Mouse (Mus musculus) kidney, embryonic 16.5 days (tissue): ENCODE measurements around the gene Ly86. TPM values are rescaled to one million over a fixed set of nuclear protein-coding genes. Genes with fewer than 3 reads are reported as not detected.

ENCODE experiments used
- ATAC-seq: fragments of 200-750 bp; cut with Nextera tagmentation; 2 replicates; pipeline ENCODE4 v1.8.0; 2017; ENCODE audit warnings: moderate TSS enrichment; ENCODE audit not compliant: low FRiP score, low TSS enrichment
- H3K27ac ChIP-seq: fragments of 300-500 bp; sonication (generic); 2 replicates; pipeline ENCODE4 v1.5.1; 2014; ENCODE audit warnings: low read length
- H3K27me3 ChIP-seq: fragments of 300-500 bp; sonication (generic); 2 replicates; pipeline ENCODE4 v1.6.1; 2014; ENCODE audit warnings: low read length, control low read depth, mixed read lengths; ENCODE audit not compliant: insufficient read depth
- H3K36me3 ChIP-seq: fragments of 300-500 bp; sonication (generic); 2 replicates; pipeline ENCODE4 v1.6.1; 2014; ENCODE audit warnings: low read length, control low read depth, mixed read lengths; ENCODE audit not compliant: insufficient read depth
- H3K4me1 ChIP-seq: fragments of 300-500 bp; sonication (generic); 2 replicates; pipeline ENCODE4 v1.6.1; 2014; ENCODE audit warnings: low read length, control low read depth, mixed read lengths; ENCODE audit not compliant: insufficient read depth
- H3K4me2 ChIP-seq: fragments of 300-500 bp; sonication (generic); replicated peaks from 2 replicates; pipeline ENCODE4 v1.6.1; 2014; ENCODE audit warnings: low read depth, low read length
- H3K4me3 ChIP-seq: fragments of 300-500 bp; sonication (generic); 2 replicates; pipeline ENCODE4 v1.5.1; 2014; ENCODE audit warnings: mild to moderate bottlenecking, low read length
- H3K9ac ChIP-seq: fragments of 300-500 bp; sonication (generic); replicated peaks from 2 replicates; pipeline ENCODE4 v1.6.1; 2014; ENCODE audit warnings: low read length
- H3K9me3 ChIP-seq: fragments of 300-500 bp; sonication (generic); 2 replicates; pipeline ENCODE4 v1.6.1; 2016; ENCODE audit warnings: low read length, control low read depth
- WGBS: fragments of 180-500 bp; shearing (Covaris S2); extraction: QIAGEN DNeasy Blood & Tissue Kit; methylation state at CpG from one replicate; pipeline ENCODE4 v1.1.7; 2014; 5-methylcytosine and 5-hydroxymethylcytosine counted together
- polyA plus RNA-seq: library from polyadenylated mRNA; unstranded; fragments of >200 nt; fragmentation: Nextera tagmentation; extraction: Ambion mirVana; gene quantifications from 2 replicates; pipeline ENCODE4 v1.2.1, GENCODE M21; 2015

Gene Ly86
- polyA plus RNA-seq, 1 experiment from 2014 or later: 5.0 TPM

GRCm38 (mm10) chr13:37376411-37376810 is 31.4 kb downstream of the Ly86 start:
- 78% methylated on average over 5 of the region's 5 CpGs for WGBS
- H3K9ac ChIP-seq: no peak overlapping the region
- H3K9me3 ChIP-seq: no peaks in the 10 kb centered on the region
- no peak for ATAC-seq
- no peaks in the 10 kb centered on the region for H3K27me3 ChIP-seq
- H3K4me3 ChIP-seq: no peak overlapping the region
- no peaks in the 10 kb centered on the region for H3K36me3 ChIP-seq
- H3K27ac ChIP-seq: no peak overlapping the region
- H3K4me2 ChIP-seq: no peak overlapping the region
- no peaks in the 10 kb centered on the region for H3K4me1 ChIP-seq

- H3K9ac ChIP-seq: no peak overlapping the region
- H3K9me3 ChIP-seq: no peaks in the 10 kb centered on the region
- H3K4me2 ChIP-seq: no peak overlapping the region
- ATAC-seq: no peak
- H3K27me3 ChIP-seq: no peaks in the 10 kb centered on the region
- no peak overlapping the region for H3K27ac ChIP-seq
- no peak overlapping the region for H3K4me3 ChIP-seq
- no peaks in the 10 kb centered on the region for H3K4me1 ChIP-seq
- WGBS: 59% methylated on average over 9 of the region's 9 CpGs
- H3K36me3 ChIP-seq: no peaks in the 10 kb centered on the region
Measured at GRCm38 (mm10) chr13:37388222-37389202, 43.5 kb downstream of the Ly86 start.

GRCm38 (mm10) chr13:37389296-37389695 is 44.3 kb downstream of the Ly86 start:
- Histone ChIP-seq H3K4me3 (no peak overlapping the region), H3K9ac (no peak overlapping the region), H3K4me1 (no peaks in the 10 kb centered on the region), H3K4me2 (no peak overlapping the region), H3K27ac (no peak overlapping the region), H3K36me3 (no peaks in the 10 kb centered on the region), H3K9me3 (no peaks in the 10 kb centered on the region), H3K27me3 (no peaks in the 10 kb centered on the region)
- no peak for ATAC-seq
- whole genome bisulfite sequencing: 56% methylated on average over 5 of the region's 5 CpGs

- no peak overlapping the region for H3K27ac ChIP-seq
- no peak overlapping the region for H3K4me2 ChIP-seq
- H3K9me3 ChIP-seq: no peaks in the 10 kb centered on the region
- WGBS: 77% methylated on average over 4 of the region's 4 CpGs
- H3K36me3 ChIP-seq: no peaks in the 10 kb centered on the region
- no peak overlapping the region for H3K9ac ChIP-seq
- H3K4me3 ChIP-seq: no peak overlapping the region
- H3K27me3 ChIP-seq: no peaks in the 10 kb centered on the region
- ATAC-seq: no peak
- no peaks in the 10 kb centered on the region for H3K4me1 ChIP-seq
Measured at GRCm38 (mm10) chr13:37398791-37399190, 53.8 kb downstream of the Ly86 start.

- no peak for ATAC-seq
- Histone ChIP-seq H3K9ac (no peak overlapping the region), H3K36me3 (no peaks in the 10 kb centered on the region), H3K27me3 (no peaks in the 10 kb centered on the region), H3K4me1 (no peaks in the 10 kb centered on the region), H3K4me3 (no peak overlapping the region), H3K4me2 (no peak overlapping the region), H3K9me3 (no peaks in the 10 kb centered on the region), H3K27ac (no peak overlapping the region)
- 91% methylated on average over 8 of the region's 8 CpGs for WGBS
Measured at GRCm38 (mm10) chr13:37399340-37399739, 54.3 kb downstream of the Ly86 start.

GRCm38 (mm10) chr13:37402421-37402820 is 57.4 kb downstream of the Ly86 start:
- Histone ChIP-seq H3K27ac (no peak overlapping the region), H3K36me3 (no peaks in the 10 kb centered on the region), H3K9me3 (no peaks in the 10 kb centered on the region), H3K27me3 (no peaks in the 10 kb centered on the region), H3K9ac (no peak overlapping the region), H3K4me2 (no peak overlapping the region), H3K4me1 (no peaks in the 10 kb centered on the region), H3K4me3 (no peak overlapping the region)
- ATAC-seq: no peak
- WGBS: 49% methylated on average over 3 of the region's 3 CpGs

GRCm38 (mm10) chr13:37403708-37404107 is 58.7 kb downstream of the Ly86 start:
- ATAC-seq: no peak
- 83% methylated on average over 2 of the region's 2 CpGs for WGBS
- H3K4me1 ChIP-seq: no peaks in the 10 kb centered on the region

GRCm38 (mm10) chr13:37415696-37416095 is 70.7 kb downstream of the Ly86 start:
- H3K36me3 ChIP-seq: no peaks in the 10 kb centered on the region
- ATAC-seq: no peak
- H3K27ac ChIP-seq: no peak overlapping the region
- 96% methylated on average over 1 of the region's 1 CpGs for WGBS
- H3K4me3 ChIP-seq: no peak overlapping the region
- H3K9me3 ChIP-seq: no peaks in the 10 kb centered on the region
- H3K4me1 ChIP-seq: no peaks in the 10 kb centered on the region
- no peak overlapping the region for H3K4me2 ChIP-seq
- no peak overlapping the region for H3K9ac ChIP-seq
- no peaks in the 10 kb centered on the region for H3K27me3 ChIP-seq

More at GRCm38 (mm10) chr13:37403708-37404107, 58.7 kb downstream of the Ly86 start:
- H3K9ac ChIP-seq: no peak overlapping the region
- no peaks in the 10 kb centered on the region for H3K27me3 ChIP-seq
- H3K9me3 ChIP-seq: no peaks in the 10 kb centered on the region
- no peak overlapping the region for H3K27ac ChIP-seq
- H3K36me3 ChIP-seq: no peaks in the 10 kb centered on the region
- no peak overlapping the region for H3K4me3 ChIP-seq
- no peak overlapping the region for H3K4me2 ChIP-seq

- Histone ChIP-seq H3K4me1 (no peaks in the 10 kb centered on the region), H3K36me3 (no peaks in the 10 kb centered on the region), H3K9ac (no peak overlapping the region), H3K9me3 (no peaks in the 10 kb centered on the region; the same call in 1 of the 2 replicates), H3K4me2 (no peak overlapping the region), H3K4me3 (no peak overlapping the region), H3K27ac (no peak overlapping the region), H3K27me3 (no peaks in the 10 kb centered on the region)
- no peak for ATAC-seq
- WGBS: 62% methylated on average over 6 of the region's 6 CpGs
Measured at GRCm38 (mm10) chr13:37423416-37423815, 78.4 kb downstream of the Ly86 start.

GRCm38 (mm10) chr13:37424904-37425303 is 79.9 kb downstream of the Ly86 start:
- H3K9ac ChIP-seq: no peak overlapping the region
- no peaks in the 10 kb centered on the region for H3K27me3 ChIP-seq
- no peak overlapping the region for H3K4me2 ChIP-seq
- H3K36me3 ChIP-seq: no peaks in the 10 kb centered on the region
- H3K4me1 ChIP-seq: no peaks in the 10 kb centered on the region
- ATAC-seq: no peak
- no peaks in the 10 kb centered on the region; the same call in 1 of the 2 replicates for H3K9me3 ChIP-seq
- no peak overlapping the region for H3K4me3 ChIP-seq
- H3K27ac ChIP-seq: no peak overlapping the region
- WGBS: 94% methylated on average over 6 of the region's 6 CpGs
